Comparison of ENCODE assay signal across 8 mouse cellular contexts in the genomic region with DNA sequence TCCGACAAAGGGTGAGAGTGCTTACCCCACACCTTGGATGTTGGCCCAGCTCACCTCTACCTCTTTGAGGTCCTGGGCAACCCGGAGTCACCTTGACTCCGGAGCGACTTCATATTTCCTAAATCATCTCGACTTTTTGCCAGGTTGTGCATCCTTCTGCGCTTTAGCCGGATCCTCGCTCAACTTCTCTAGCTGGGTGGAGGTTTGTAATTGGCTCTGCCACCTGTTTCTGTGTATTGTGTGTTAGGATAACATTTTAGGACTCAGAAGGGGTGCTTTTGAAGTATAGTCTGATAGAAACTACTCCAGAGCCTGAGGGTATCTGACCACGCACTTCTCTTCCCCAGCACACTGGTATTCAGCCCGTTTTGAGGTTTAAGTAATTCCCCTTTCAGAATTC. TPM values are rescaled to one million over a fixed set of nuclear protein-coding genes. Genes with fewer than 3 reads are reported as not detected.
A peak's percentile ranks its signal among the peaks of the same experiment; 100 is the strongest.
DNase-seq lines count a peak whose midpoint lies in the region; ATAC-seq and TF ChIP-seq lines count a peak whose summit lies in the region.

No protein-coding gene starts in this region.

- H3K4me1 ChIP-seq in kidney, postnatal 0 days (replicated peaks; ENCODE audit: insufficient read depth, low read length), result 0 out of 2 replicates have a peak, but pooled peaks cover 4% of the 10 kb centered on the region
- peaks cover 17% of the 10 kb centered on the region for H3K4me1 ChIP-seq in hindbrain, embryonic 15.5 days (replicated peaks)
- H3K4me1 ChIP-seq in midbrain, postnatal 0 days (ENCODE audit: insufficient read depth, low read length), result no peaks in the 10 kb centered on the region; the same call in 1 of the 2 replicates

- peak overlapping the region; percentile 60 for H3K4me3 ChIP-seq in kidney, postnatal 0 days (replicated peaks; ENCODE audit: low read depth, low read length)
- H3K4me3 ChIP-seq in hindbrain, embryonic 15.5 days, result peak overlapping the region; percentile 65
- H3K4me3 ChIP-seq in midbrain, postnatal 0 days (ENCODE audit: low read depth, low read length), result peak overlapping the region; percentile 61

- no peak for TF ChIP-seq CTCF in kidney, postnatal 0 days (IDR thresholded peaks at IDR 0.05; ENCODE audit: low read depth)
- TF ChIP-seq CTCF in midbrain, postnatal 0 days (IDR thresholded peaks at IDR 0.05), result no peak

- H3K4me2 ChIP-seq in kidney, postnatal 0 days (ENCODE audit: low read length), result peak overlapping the region; percentile 71
- peak overlapping the region; percentile 98 for H3K4me2 ChIP-seq in hindbrain, embryonic 15.5 days
- H3K4me2 ChIP-seq in midbrain, postnatal 0 days (ENCODE audit: low read depth, low read length, poor library complexity, severe bottlenecking), result peak overlapping the region; percentile 95

- ATAC-seq in kidney, postnatal 0 days (replicated peaks; ENCODE audit: low FRiP score, low read depth), result no peak
- ATAC-seq in hindbrain, embryonic 15.5 days (ENCODE audit: low FRiP score, low read depth), result no peak
- no peak for ATAC-seq in midbrain, postnatal 0 days (ENCODE audit: low FRiP score)

- H3K36me3 ChIP-seq in kidney, postnatal 0 days (ENCODE audit: insufficient read depth, low read length), result no peaks in the 10 kb centered on the region
- H3K36me3 ChIP-seq in hindbrain, embryonic 15.5 days, result no peaks in the 10 kb centered on the region
- no peaks in the 10 kb centered on the region for H3K36me3 ChIP-seq in midbrain, postnatal 0 days (ENCODE audit: insufficient read depth, low read length)

- no peaks in the 10 kb centered on the region for H3K27me3 ChIP-seq in kidney, postnatal 0 days (ENCODE audit: insufficient read depth, low read length)
- H3K27me3 ChIP-seq in hindbrain, embryonic 15.5 days, result no peaks in the 10 kb centered on the region
- H3K27me3 ChIP-seq in midbrain, postnatal 0 days (ENCODE audit: insufficient read depth, low read length), result no peaks in the 10 kb centered on the region

- no peaks in the 10 kb centered on the region for H3K9me3 ChIP-seq in kidney, postnatal 0 days (replicated peaks; ENCODE audit: low read length)
- H3K9me3 ChIP-seq in hindbrain, embryonic 15.5 days, result no peaks in the 10 kb centered on the region
- no peaks in the 10 kb centered on the region for H3K9me3 ChIP-seq in midbrain, postnatal 0 days (ENCODE audit: low read length)

- no peak overlapping the region; the same call in 1 of the 2 replicates for H3K27ac ChIP-seq in kidney, postnatal 0 days
- H3K27ac ChIP-seq in hindbrain, embryonic 15.5 days (replicated peaks), result no peak overlapping the region
- no peak overlapping the region for H3K27ac ChIP-seq in midbrain, postnatal 0 days (ENCODE audit: low read depth, low read length)

- H3K9ac ChIP-seq in kidney, postnatal 0 days (ENCODE audit: low read depth, low read length), result peak overlapping the region; percentile 73
- peak overlapping the region; percentile 54 for H3K9ac ChIP-seq in hindbrain, embryonic 15.5 days
- peak overlapping the region; percentile 56 for H3K9ac ChIP-seq in midbrain, postnatal 0 days (replicated peaks; ENCODE audit: low read length, poor library complexity, severe bottlenecking)

- 3% methylated on average over 10 of the region's 10 CpGs for WGBS in kidney, postnatal 0 days
- 3% methylated on average over 10 of the region's 10 CpGs for WGBS in hindbrain, embryonic 15.5 days
- 3% methylated on average over 10 of the region's 10 CpGs for WGBS in midbrain, postnatal 0 days

- no peak for DNase-seq in kidney, postnatal 0 days (ENCODE audit: low spot score)
- DNase-seq in kidney, adult 8-10 months, result no peak
- DNase-seq in c-Kit-positive CD71-positive TER-119-positive erythroid progenitor cells, embryonic 14.5 days (ENCODE audit: low spot score), result peak; percentile 34
- no peak for DNase-seq in midbrain, postnatal 0 days (ENCODE audit: low spot score)
- no peak for DNase-seq in urinary bladder, postnatal 10 days (ENCODE audit: low spot score)
- no peak for DNase-seq in layer of hippocampus, adult 9-10 months (ENCODE audit: low spot score)
- DNase-seq in right cerebral cortex, adult 18-20 months, result no peak

RNA-seq across cellular contexts. Expression of a gene that starts 0.6 kb away (rescaled TPM):
- 10.2 and 11.3 TPM in 2 replicates for polyA plus RNA-seq in kidney, postnatal 0 days (2015; fragmentation: Nextera tagmentation; extraction: Ambion mirVana)
- polyA plus RNA-seq in hindbrain, embryonic 15.5 days (2015; fragmentation: Nextera tagmentation; extraction: Ambion mirVana), result 14.3 and 15.5 TPM in 2 replicates
- total RNA-seq in midbrain, postnatal 0 days (2014; rRNA removed), result 24.0 and 29.7 TPM in 2 replicates
- 8.7 and 9.4 TPM in 2 replicates for polyA plus RNA-seq in midbrain, postnatal 0 days (2015; fragmentation: Nextera tagmentation; extraction: Ambion mirVana)

RNA-seq across cellular contexts. Expression of a gene that starts 0.7 kb away (rescaled TPM):
- polyA plus RNA-seq in kidney, postnatal 0 days (2015; fragmentation: Nextera tagmentation; extraction: Ambion mirVana), result 67.3 and 75.6 TPM in 2 replicates
- polyA plus RNA-seq in hindbrain, embryonic 15.5 days (2015; fragmentation: Nextera tagmentation; extraction: Ambion mirVana), result 33.3 and 39.7 TPM in 2 replicates
- total RNA-seq in midbrain, postnatal 0 days (2014; rRNA removed), result 10.5 and 14.6 TPM in 2 replicates
- polyA plus RNA-seq in midbrain, postnatal 0 days (2015; fragmentation: Nextera tagmentation; extraction: Ambion mirVana), result 10.7 and 12.0 TPM in 2 replicates
